Mouse (Mus musculus) MEL-GATA-1-ER (cell line): ENCODE data around the gene Shisa7.
"Not testable (repeated sequence)": the region's sequence is repeated elsewhere in the genome, so short reads cannot be mapped to it uniquely, and the experiment has no call there.

Experiments
- DNase-seq: peaks from one replicate; pipeline ENCODE4 v3.0.0-alpha.2; 2012; ENCODE audit warnings: low read depth; ENCODE audit errors: extremely low read depth

Shisa7 gene

GRCm38 (mm10) chr7:4844245-4844916 lies at the start of gene Shisa7:
TSS of gene Shisa7 (minus strand) at chr7:4844696.
- no peak for DNase-seq

- DNase-seq = no peak
Observed at GRCm38 (mm10) chr7:4886680-4887079, 42.2 kb upstream of the Shisa7 start.

GRCm38 (mm10) chr7:4879036-4879435 lies 34.5 kb upstream of the Shisa7 start:
- DNase-seq = not testable (repeated sequence)

GRCm38 (mm10) chr7:4878186-4878585 lies 33.7 kb upstream of the Shisa7 start:
- no peak for DNase-seq

GRCm38 (mm10) chr7:4877226-4877625 lies 32.7 kb upstream of the Shisa7 start:
- no peak for DNase-seq

DNA sequence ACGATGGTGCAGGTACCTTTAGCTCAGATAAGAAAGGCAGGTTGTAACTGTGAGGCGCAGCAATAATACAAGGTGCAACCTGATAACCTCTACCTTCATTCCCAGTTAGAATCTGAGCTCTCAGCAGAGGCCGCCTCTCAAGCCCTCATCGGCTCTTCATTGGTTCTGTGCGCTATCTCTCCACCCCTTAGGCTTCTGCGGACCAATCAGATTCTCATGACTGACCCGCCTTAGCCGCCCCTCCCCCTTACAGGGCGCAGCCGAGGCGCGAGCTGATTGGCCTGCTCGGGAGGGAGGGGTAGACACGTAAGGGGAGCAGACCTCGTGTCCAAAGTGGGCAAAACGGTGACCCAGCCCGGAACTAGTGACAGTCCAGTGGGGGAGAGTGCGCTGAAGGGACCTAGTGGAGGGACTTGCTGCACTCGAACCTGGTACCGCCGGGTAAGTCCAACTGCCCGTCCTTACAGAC lies 32.3 kb upstream of the Shisa7 start, which contains the start of gene Isoc2a:
Gene Isoc2a, plus strand, starts transcription at position 401 of the 469 bp plus-strand sequence.
- peak; percentile 90 for DNase-seq

- no peak for DNase-seq
Observed at GRCm38 (mm10) chr7:4870133-4870532, 25.6 kb upstream of the Shisa7 start, which contains the start of gene Isoc2b. TSS of gene Isoc2b (minus strand) at chr7:4870258.

DNA sequence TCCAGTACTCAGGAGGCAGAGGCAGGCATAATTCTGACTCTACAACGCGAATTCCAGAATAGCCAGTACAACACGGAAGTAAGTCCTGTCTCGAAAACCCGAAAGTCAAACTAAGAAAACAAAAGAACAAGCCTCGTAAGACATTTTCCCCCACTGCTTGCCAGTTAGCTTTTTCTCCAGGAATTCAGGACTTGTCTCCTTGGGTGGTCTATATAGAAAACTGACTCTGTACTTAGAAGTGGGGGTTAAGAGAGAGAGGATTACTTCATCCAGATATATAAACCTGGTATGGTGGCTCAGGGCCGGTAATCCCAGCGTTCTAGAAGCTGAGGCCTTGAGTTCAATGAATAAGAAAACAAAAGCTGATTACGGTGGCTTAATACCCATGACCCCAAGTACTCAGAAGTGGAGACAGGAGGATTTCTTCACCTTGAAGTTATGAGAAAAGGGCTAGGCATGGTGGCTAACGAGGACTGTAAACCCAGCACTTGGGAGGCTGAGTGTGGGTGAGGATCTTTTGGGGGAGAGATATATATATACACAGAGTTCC lies 22.2 kb upstream of the Shisa7 start:
- no peak for DNase-seq

DNA sequence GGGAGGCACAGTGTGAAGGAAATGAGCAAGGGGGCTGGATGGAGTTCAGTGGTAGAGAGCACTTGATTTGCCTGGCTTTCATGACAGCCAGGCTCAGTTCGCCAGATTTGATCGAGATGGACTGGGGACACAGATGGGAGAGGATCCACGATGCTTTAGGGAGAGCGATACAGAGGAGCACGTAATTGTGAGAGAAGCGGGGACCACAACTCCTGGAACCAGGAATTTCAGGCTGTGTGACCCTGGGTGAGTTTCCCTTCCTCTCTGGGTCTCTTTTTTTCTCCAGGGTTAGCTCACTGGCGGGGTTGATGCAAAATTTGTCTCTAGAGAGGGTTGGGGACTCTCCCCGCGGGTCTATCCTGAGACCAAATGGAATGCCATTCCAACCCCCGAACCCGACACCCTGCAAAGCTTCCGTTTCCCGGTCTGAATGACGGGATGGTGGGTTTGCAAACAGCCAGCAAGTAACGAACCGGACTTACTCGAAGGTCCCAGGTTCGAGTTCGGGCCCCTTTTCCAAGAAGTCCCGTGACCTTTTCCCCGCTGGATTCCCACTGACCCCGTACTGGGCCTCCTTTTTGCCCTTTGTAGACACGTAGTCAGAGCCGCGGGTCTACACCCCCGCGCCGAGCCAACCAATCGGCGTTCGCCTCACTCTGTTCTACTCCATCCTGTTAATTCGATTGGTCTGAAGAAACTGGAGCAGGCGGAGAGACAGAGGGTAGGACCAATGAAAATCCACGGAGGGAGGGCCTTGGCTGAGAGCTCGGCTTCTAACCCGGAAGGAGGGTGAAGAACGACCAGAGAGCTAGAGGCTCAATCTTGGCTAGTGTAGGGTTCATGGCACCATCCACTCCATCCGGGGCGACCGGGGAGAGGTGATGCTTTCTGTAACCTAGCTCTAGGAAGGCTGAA lies 21.3 kb upstream of the Shisa7 start:
- peak; percentile 97 for DNase-seq

DNA sequence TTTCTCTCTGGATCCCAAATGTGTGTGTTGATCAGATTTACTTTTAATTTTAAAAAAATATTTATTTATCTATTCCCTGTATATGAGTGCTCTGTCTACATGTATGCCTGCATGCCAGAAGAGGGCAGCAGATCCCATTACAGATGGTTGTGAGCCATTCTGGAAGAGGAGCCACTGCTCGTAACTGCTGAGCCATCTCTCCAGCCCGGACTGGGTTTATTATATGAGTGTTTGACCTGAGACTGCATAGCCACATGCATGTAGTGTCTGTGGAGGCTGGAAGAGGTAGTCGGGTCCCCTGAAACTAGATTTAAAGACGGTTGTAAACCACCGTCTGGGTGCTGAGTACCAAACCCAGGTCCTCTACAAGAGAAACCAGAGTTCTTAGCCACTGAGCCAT lies 20.6 kb upstream of the Shisa7 start:
- DNase-seq = no peak

DNA sequence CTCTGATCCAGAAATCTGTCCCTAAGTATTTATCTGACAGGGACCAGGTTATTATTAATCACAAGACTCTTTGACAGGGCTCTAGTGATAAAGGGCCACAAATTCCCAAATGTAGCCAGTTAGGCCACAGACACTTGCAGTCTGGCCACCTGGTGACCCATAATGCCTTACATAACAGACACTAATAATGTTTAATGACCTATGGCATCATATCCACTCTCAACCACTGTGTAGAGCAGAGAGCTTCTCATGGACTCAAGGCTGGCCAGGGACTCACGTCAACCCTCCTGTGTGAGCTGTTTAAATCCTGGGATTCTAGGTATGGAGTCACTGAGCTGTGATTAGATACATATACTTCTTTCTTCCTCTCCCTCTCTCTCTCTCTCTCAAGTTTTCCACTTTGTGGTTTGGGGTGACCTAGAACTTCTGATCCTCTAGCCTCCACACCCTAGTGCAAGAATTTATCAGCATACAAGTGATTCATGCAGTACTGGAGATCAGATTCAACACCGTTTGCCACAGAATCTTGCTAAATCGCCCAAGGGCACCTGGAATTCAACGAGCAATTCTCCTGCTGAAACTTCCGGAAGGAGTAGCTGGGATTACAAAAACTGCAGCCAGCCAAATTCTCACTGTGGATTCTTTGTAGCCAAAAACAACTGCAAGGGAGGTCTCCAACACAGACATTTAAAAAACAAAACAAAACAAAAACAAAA lies 19.8 kb upstream of the Shisa7 start:
- DNase-seq = no peak

DNA sequence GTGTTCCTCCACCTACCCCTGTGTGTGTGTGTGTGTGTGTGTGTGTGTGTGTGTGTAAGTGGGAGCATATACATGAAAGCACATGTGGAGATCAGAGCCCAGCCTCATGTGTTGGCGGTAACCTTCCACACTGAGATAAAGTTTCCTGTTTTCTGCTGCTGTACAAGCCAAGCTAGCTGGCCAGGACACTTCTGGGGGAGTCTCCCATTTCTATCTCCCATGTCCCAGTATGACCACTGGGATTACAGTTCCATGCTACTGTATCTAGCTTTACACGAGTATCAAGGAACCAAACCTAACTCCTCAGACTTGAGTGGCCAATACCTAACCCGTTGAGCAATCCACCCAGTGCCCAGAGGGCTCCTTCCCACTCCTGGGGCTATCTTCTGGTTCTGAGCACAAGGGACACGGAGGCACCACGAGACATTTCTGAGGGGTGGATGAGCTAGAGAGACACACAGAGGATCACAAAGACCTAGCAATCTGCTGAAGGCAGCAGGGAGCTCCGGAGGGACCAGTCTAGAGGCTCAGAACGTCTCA lies 19.1 kb upstream of the Shisa7 start:
- DNase-seq = no peak

- no peak for DNase-seq
Observed at GRCm38 (mm10) chr7:4863041-4863440, 18.5 kb upstream of the Shisa7 start.

- DNase-seq = not testable (repeated sequence)
Observed at GRCm38 (mm10) chr7:4860926-4861325, 16.4 kb upstream of the Shisa7 start.

- DNase-seq = no peak
Observed at GRCm38 (mm10) chr7:4859418-4859978, 15.0 kb upstream of the Shisa7 start.

DNA sequence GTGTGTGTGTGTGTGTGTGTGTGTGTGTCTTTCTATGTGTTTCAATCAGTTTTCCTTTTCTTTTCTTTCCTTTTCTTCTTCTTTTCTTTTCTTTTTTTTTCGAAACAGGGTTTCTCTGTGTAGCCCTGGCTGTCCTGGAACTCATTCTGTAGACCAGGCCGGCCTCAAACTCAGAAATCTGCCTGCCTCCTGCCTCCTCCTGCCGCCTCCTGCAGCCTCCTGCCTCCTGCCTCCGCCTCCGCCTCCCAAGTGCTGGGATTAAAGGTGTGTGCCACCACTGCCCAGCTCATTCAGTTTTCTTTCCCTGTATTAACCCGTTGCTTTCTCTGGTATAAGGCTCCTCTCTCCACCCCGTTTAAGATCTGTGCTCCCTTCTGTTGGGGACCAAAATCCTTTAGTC lies 12.8 kb upstream of the Shisa7 start:
- DNase-seq = no peak

- no peak for DNase-seq
Observed at GRCm38 (mm10) chr7:4856508-4856907, 12.0 kb upstream of the Shisa7 start.

DNA sequence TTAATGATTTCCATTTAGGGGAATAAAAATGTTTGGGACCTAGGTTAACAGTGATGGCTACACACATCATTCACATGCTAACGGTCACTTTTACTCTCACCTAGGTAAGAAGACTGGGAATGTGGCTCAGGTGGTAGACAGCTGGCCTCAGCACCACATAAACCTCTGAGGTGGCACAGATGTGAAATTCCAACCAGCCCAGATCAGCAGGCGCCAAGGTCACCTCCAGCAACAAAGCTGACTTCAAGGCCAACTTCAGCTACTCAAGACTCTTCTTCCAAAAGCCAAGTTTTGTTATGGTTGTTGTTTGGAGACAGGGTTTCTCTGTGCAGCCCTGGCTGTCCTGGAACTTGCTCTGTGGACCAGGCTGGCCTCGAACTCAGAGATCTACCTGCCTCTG lies 9.1 kb upstream of the Shisa7 start:
- DNase-seq = no peak

- DNase-seq = no peak
Observed at GRCm38 (mm10) chr7:4851315-4851688, 6.8 kb upstream of the Shisa7 start.

DNA sequence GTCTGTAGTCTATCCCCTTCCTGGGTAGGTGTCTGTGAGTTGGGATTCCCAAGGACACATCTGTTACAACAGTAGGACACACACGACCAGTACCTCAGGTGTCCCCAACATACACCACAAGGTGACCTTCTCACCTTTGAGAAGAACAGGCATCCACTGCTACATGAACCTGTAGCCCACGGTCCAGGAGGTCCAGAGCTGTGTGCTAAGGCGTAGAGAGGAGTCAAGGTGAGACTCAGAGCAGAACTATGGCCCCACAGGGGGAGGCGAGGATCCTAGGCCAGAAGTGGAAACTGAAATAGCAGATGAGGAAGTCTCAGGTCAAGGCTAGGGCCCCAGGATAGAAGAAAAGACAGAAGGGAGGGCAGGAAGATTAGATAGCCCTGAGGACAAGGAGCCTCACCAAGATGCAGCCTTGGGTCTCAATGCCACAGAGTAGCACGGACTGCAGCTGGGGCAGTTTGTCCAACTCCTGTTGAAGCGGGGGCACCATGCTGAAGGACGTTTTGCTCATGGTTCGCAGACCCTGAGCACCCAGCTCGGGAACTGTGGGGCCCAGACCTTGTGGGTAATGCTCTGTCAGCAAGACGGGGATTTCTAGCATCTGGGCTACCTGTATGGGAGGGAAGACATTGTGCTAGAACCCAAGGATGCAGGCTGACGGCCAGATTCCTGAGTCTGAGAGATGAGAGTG lies 6.3 kb upstream of the Shisa7 start:
- no peak for DNase-seq
